Mouse (Mus musculus) neural tube, embryonic 15.5 days (tissue): ENCODE measurements around the gene Eif1ax. TPM values are rescaled to one million over a fixed set of nuclear protein-coding genes. Genes with fewer than 3 reads are reported as not detected.
"Not testable (repeated sequence)": the region's sequence is repeated elsewhere in the genome, so short reads cannot be mapped to it uniquely, and the experiment has no call there.

ENCODE experiments used
- ATAC-seq: fragments of 200-750 bp; cut with Nextera tagmentation; 2 replicates; pipeline ENCODE4 v1.8.0; 2017; ENCODE audit warnings: mild to moderate bottlenecking, moderate TSS enrichment, moderate library complexity; ENCODE audit not compliant: low FRiP score
- H3K27ac ChIP-seq: fragments of 300-500 bp; sonication (generic); replicated peaks from 2 replicates; pipeline ENCODE4 v1.5.1; 2015; ENCODE audit warnings: mild to moderate bottlenecking, inconsistent platforms
- H3K27me3 ChIP-seq: fragments of 300-500 bp; sonication (generic); replicated peaks from 2 replicates; pipeline ENCODE4 v1.6.1; 2015; ENCODE audit warnings: inconsistent platforms
- H3K36me3 ChIP-seq: fragments of 300-500 bp; sonication (generic); 2 replicates; pipeline ENCODE4 v1.6.1; 2015; ENCODE audit warnings: inconsistent platforms
- H3K4me1 ChIP-seq: fragments of 300-500 bp; sonication (generic); 2 replicates; pipeline ENCODE4 v1.6.1; 2015; ENCODE audit warnings: inconsistent platforms
- H3K4me2 ChIP-seq: fragments of 300-500 bp; sonication (generic); 2 replicates; pipeline ENCODE4 v1.6.1; 2015; ENCODE audit warnings: inconsistent platforms, mild to moderate bottlenecking, moderate library complexity
- H3K4me3 ChIP-seq: fragments of 300-500 bp; sonication (generic); replicated peaks from 2 replicates; pipeline ENCODE4 v1.5.1; 2015; ENCODE audit warnings: mild to moderate bottlenecking, inconsistent platforms
- H3K9ac ChIP-seq: fragments of 300-500 bp; sonication (generic); replicated peaks from 2 replicates; pipeline ENCODE4 v1.6.1; 2015; ENCODE audit warnings: mild to moderate bottlenecking, inconsistent platforms
- H3K9me3 ChIP-seq: fragments of 300-500 bp; sonication (generic); replicated peaks from 2 replicates; pipeline ENCODE4 v1.6.1; 2016; ENCODE audit warnings: inconsistent platforms
- WGBS: fragments of 180-500 bp; shearing (Covaris S2); methylation state at CpG from one replicate; pipeline ENCODE4 v1.1.7; 2015; ENCODE audit warnings: mixed read lengths; 5-methylcytosine and 5-hydroxymethylcytosine counted together
- polyA plus RNA-seq: library from polyadenylated mRNA; unstranded; fragments of >200 nt; fragmentation: Nextera tagmentation; extraction: Ambion mirVana; gene quantifications from 2 replicates; pipeline ENCODE4 v1.2.1, GENCODE M21; 2015

The Eif1ax gene
- polyA plus RNA-seq, 1 experiment from 2014 or later: 95.2 TPM

DNA sequence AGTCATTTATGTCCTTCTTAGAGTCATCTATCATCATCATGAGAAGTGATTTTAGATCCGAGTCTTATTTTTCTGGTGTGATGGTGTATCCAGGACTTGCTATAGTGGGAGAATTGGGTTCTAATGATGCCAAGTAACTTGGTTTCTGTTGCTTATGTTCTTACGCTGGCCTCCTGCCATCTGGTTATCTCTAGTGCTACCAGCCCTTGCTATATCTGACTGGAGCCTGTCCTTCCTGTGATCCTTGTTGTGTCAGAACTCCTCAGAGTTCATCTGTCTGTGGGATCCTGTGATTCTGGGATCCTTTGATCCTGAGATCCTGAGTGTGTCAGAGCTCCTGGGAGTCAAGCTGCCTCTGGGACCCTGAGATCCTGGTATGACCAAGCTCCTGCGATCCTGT is 58.5 kb downstream of the Eif1ax start:
- H3K27me3 ChIP-seq, H3K27ac ChIP-seq, H3K4me3 ChIP-seq, H3K4me2 ChIP-seq, H3K9ac ChIP-seq, H3K36me3 ChIP-seq, H3K9me3 ChIP-seq, H3K4me1 ChIP-seq, ATAC-seq: not testable (repeated sequence)
- WGBS: 96% methylated on average over 3 of the region's 3 CpGs

Other genes starting within 250 kb of the Eif1ax start
- 3.3 and 4.6 TPM in 2 replicates for gene Rps6ka3, start 161.9 kb upstream of the Eif1ax start, polyA plus RNA-seq
- 48.9 and 53.6 TPM in 2 replicates for gene Map7d2, start 42.4 kb downstream of the Eif1ax start, polyA plus RNA-seq
- 20.6 and 21.4 TPM in 2 replicates for gene Bclaf3, start 154.5 kb downstream of the Eif1ax start, polyA plus RNA-seq